Mouse (Mus musculus) liver (tissue): Measurements from ENCODE around the gene Stard3.

Experiments used
- DNase-seq: peaks from one replicate; pipeline ENCODE4 v3.0.0-alpha.2; 2020; ENCODE audit warnings: mixed read lengths

Gene Stard3

GRCm38 (mm10) chr11:98348083-98348961 is 9.8 kb upstream of the Stard3 start, which contains the start of gene Ppp1r1b:
TSS of gene Ppp1r1b (plus strand) at chr11:98348404.
- no peak for DNase-seq

DNA sequence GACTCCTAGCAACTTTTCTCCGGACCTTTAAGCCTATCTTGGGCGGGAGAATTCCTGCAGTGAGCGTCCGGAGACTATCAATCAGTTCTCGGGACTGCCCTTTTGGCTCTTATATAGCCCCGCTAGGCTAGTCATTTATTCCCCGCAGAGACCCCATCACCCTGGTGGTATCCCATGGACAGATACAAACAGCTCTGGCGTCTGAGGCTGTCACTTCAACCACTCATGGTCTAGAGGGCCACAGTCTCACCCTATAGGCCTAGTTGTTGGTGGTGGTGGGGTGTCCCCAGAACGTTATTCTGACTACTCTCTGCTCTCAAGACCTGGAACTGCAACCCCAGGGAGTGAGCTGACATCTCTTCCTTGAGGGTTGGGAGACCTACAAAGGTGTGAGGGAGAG is 8.9 kb upstream of the Stard3 start:
- DNase-seq, result no peak

DNA sequence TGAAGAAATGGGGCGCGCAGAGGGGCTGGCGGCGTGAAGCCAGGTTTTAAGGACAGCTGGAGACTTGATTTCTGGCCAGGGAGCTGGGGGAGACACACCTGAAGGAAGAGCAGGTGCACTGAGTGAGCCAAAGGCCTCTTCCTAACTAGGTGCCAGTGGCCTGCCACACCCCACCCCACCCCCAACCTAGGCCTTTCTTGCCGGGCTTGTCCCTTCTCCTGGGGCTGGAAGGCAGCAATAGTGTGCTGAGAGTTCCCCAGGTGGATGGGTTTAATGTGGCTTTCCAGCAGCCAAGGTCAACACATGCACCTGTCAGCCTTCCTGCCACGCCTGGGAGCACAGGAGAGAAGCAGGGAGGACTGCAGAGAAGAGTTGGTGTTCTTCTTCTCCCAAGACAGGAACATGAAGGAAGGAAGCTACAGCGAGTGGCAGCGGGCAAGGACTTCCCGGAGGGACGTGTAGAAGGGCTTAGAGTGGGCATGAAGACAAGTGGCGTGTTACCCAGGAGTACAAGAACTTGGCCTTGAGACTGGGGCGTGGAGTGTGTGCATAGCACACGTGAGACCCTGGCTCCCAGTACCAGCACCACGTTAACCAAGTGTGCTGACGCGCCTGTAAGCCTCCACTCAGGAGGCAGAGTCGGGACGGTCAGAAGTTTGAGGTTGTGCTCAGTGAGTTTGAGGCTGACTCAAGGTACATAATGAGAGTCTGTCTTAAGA is 5.7 kb upstream of the Stard3 start:
- DNase-seq, result no peak

- DNase-seq, result no peak
Measured at GRCm38 (mm10) chr11:98353651-98354211, 4.4 kb upstream of the Stard3 start.

GRCm38 (mm10) chr11:98354445-98354844 is 3.7 kb upstream of the Stard3 start:
- DNase-seq, result no peak

GRCm38 (mm10) chr11:98355732-98356299 is 2.4 kb upstream of the Stard3 start:
- peak; percentile 54 for DNase-seq

DNA sequence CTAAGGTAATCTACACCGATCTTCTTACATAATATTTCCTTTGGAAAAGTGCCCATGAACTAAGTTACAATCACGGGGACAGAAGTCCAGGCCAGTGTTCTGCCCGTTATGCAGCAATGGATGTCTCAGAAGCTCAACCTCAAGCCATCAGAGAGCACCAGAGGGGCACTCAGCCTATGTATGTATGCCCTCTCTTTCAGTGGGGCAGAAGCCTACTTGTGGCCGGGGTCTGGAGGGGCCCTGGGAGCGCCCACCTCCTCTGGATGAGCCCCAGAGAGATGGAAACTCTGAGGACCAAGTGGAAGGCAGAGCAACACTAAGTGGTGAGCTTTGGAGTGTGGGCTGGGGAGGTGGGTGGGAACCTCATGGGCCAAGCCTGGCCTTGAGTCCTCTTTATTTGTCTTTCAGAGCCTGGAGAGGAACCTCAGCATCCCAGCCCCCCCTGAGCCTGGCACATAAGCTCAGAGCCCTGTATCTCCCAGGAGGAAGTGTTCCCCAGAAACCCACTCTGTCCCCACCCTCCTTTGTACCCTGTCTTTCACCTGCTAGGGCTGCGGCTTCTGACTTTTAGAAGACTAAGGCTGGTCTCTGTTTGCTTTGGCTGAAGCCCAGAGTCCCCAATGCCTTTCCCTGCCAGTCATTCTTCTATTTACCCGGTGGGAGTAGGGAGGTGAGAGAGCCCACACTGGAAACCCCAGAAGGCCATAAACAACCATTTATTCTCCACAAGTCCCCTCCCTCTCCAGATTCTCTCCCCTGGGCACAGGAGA is 1.4 kb upstream of the Stard3 start:
- no peak for DNase-seq

DNA sequence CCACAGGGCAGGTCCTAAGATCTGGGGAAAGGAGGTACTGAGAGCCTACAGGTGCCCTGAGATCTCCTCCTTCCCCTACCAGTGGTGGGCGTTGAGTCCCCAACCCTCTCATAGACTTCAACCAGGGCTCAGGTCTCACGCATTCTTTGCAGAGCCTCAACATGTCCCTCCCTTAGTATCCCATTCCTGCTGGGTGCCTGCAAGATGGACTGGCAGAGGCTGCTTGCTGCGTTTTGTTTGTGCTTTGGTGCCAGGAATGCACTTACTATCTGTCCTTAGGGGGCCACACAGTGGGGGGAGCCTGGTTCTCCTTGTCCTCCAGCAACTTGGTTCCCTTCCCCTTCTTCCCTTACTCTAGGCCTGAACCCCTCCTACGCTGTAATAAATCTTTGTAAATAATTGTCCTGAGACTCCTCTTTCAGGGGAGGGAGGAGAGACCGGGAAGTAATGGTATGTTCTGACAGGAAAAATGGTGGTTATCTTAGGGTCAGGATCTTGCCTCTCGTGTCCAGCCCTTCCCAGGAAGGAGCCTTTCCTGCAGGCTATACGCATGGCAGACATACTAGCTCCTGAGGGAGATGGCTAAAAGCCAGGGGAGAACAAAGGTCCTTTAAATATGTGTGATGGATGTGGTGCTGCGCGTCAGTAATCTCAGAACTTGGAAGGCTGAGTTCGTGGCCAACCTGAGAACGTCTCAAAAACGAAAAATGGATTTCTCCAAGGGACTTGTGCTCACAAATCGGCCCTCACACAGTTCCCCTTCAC is 590 bp upstream of the Stard3 start:
- DNase-seq, result no peak

- DNase-seq, result no peak
Measured at GRCm38 (mm10) chr11:98360866-98361521, 2.8 kb downstream of the Stard3 start.

DNA sequence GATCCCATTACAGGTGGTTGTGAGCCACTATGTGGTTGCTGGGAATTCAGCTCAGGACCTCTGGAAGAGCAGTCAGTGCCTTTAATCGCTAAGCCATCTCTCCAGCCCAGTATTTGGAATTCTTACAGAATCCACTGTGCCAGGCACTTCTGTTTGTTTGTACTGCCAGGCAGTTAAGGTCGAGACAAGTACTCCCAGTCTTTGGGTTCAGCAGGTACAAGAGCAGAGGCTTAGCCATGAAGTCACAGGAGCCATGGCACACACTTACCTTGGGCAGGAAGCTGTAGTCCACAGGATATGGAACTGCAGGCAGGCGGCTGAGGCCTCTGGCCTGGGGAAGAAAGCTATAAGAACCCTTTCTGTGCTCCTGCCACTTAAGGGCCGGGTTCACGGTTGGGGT is 5.6 kb downstream of the Stard3 start:
- DNase-seq, result no peak

GRCm38 (mm10) chr11:98364410-98364809 is 6.2 kb downstream of the Stard3 start:
- DNase-seq, result no peak

GRCm38 (mm10) chr11:98366290-98366689 is 8.1 kb downstream of the Stard3 start:
- no peak for DNase-seq

GRCm38 (mm10) chr11:98367171-98367862 is 9.1 kb downstream of the Stard3 start:
- no peak for DNase-seq

DNA sequence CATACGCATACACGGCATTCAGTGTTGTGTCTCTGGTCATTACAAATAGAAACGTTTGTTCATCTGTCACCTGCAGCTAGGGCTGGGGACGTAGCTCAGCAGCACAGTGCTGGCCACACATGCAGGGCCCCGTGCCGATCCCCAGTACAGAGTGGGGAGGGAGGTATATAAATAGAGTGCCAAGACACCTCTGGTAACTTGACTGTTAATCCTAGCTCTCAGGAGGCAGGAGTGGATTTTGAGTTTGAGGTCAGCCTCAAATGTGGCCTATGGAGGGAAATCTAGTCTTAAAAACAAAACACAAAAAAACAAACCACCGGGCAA is 9.7 kb downstream of the Stard3 start:
- DNase-seq, result no peak

- no peak for DNase-seq
Measured at GRCm38 (mm10) chr11:98369337-98369736, 11.2 kb downstream of the Stard3 start.

- DNase-seq, result no peak
Measured at GRCm38 (mm10) chr11:98370588-98370987, 12.4 kb downstream of the Stard3 start.

DNA sequence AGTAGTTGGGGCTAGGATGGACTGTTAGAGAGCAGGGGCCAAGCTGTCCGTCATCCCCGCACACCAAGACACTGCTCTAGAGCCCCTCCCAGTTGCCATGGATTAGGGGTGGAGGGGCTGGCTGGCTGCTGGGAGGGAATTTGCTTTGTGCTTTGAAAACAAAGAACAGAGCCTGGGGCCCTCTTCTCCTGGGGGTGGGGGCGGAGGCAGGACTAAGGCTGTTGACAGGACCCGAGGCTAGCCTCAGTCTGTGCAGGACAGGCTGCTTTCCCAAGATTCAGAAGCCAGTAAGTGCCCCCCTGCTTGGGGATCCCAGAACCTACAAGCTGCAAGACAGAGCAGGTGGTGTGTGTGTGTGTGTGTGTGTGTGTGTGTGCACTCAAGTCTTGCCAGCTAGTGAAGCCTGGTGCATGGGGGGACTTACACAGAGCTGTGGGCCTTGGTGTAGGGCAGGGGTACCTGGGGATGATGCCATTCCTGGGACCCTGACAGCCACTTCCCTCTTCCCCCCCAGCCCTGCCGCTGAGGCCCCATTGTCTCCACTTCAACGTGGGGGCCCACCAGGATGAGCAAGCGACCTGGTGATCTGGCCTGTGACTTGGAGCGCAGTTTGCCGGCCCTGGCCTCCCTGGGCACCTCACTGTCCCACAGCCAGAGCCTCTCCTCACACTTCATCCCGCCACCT is 13.5 kb downstream of the Stard3 start:
- no peak for DNase-seq

DNA sequence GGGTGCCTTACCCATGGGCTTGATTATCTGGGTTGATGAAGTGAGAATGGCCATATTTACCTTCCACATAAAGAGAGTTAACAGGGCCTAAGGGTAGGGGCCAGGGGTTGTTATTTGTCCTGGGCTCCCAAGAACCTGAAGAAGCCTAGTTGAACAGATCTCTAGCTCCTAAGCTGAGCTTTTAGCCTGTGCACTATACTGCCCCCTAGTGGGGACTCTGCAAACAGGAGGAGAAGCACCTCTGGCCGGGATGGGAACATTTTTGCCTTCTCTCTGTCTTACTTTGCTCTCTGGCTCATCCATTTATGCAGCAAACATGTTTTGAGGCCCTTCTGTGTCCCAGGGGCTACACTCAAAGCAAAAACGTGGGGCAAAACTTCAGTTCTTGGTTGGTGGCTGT is 14.2 kb downstream of the Stard3 start:
- DNase-seq, result peak; percentile 73

GRCm38 (mm10) chr11:98373244-98373643 is 15.1 kb downstream of the Stard3 start:
- no peak for DNase-seq

DNA sequence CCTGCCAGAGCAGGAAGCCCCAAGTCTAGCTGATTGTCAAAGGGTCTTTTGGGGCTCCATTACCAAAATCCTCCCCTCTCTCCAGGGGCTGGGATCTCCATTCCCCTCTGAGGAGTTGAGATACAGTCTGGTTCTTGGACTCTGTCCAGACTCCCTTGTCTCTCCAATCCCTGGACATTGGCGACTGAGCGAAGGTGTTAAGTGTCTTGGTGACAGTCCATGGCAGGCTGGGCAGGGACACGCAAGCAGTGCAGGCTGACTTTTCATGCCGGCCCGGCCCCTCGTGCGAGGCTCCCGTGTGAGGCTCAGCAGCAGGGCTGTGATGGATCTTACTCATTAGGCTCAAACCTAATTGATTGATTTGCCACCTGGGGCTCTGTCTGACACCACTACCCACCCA is 16.1 kb downstream of the Stard3 start:
- no peak for DNase-seq
